Mouse (Mus musculus): ENCODE results near the gene Zbtb7b. TPM values are rescaled to one million over a fixed set of nuclear protein-coding genes. Genes with fewer than 3 reads are reported as not detected.

Gene Zbtb7b
- polyA plus RNA-seq, 1 experiment from 2014 or later: 1.9 TPM

DNA sequence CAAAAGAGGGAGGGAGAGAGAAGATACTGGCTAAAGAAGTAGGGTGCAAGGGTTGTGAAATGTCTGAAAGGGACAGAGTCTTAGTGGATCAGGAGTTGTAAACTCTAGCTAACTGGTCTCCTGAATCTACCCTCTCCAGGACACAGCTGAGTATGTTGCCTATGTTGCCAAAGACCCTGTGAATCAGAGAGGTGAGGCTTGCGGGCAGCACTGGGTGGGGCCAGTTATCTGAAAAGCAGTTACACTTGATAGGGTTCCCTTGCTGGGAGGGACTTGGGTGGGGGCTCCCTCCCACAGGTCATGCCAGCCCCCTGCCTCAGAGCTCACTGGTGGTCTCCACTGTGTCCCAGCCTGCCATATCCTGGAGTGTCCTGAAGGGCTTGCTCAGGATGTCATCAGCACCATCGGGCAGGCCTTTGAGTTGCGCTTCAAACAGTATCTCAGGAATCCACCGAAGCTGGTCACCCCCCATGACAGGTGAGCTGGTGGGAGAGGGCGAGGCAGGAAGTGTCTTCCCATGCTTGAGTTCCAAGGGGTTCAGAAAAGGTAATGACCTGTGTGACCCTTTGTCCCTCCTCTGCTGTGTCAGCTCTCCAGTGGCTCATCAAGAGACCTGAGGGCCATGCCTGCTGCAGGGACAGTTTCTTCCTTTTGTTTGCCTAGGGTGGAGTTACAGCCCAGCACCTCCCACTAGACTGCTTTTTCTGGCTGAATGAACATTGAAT is 30.0 kb upstream of the Zbtb7b start:
- Histone ChIP-seq H3K4me3 (no peak overlapping the region), H3K27ac (no peak overlapping the region), H3K36me3 (peaks cover 59% of the 10 kb centered on the region), H3K27me3 (ENCODE audit: insufficient read depth, poor library complexity, severe bottlenecking) (no peaks in the 10 kb centered on the region), H3K9me3 (no peaks in the 10 kb centered on the region), H3K4me1 (peaks cover 52% of the 10 kb centered on the region)
- DNase-seq (ENCODE audit: low spot score): no peak
- WGBS: 83% methylated on average over 5 of the region's 5 CpGs

DNA sequence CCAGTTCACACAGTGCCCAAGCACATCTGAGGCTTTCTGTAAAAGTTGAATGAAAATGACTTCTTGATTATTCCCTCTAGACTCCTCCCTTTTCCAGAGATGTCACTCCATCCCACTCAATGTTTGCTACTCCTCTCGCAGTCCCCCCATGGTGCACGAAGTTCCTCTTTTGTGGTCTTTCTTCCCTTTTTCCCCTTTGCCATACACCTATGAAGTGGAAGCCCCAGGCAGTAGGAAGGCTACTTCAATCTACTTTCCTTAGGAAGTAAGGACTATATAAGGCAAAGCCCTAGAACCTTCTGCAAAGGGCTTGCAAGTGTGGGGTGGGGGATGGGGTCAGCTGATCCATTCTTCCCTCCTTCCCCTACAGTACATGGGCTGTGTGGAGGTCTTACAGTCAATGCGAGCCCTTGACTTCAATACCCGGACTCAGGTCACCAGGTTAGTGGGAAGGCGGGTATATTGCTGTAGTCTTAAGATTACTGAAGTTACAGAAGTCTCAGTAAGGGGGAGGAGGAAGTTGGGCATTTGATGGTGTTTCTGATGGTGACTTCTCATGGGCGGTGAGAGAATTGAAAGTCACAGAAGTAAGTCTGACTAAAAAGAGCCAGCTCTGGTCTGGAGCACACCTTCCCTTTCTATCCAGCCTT is 28.1 kb upstream of the Zbtb7b start:
- Histone ChIP-seq H3K27me3 (ENCODE audit: insufficient read depth, poor library complexity, severe bottlenecking) (no peaks in the 10 kb centered on the region), H3K36me3 (peaks cover 47% of the 10 kb centered on the region), H3K27ac (peak overlapping the region; percentile 87; the same call in 1 of the 2 replicates), H3K9me3 (no peaks in the 10 kb centered on the region), H3K4me1 (peaks cover 55% of the 10 kb centered on the region), H3K4me3 (peak overlapping the region; percentile 64)
- DNase-seq (ENCODE audit: low spot score): no peak
- WGBS: 66% methylated on average over 6 of the region's 6 CpGs

DNA sequence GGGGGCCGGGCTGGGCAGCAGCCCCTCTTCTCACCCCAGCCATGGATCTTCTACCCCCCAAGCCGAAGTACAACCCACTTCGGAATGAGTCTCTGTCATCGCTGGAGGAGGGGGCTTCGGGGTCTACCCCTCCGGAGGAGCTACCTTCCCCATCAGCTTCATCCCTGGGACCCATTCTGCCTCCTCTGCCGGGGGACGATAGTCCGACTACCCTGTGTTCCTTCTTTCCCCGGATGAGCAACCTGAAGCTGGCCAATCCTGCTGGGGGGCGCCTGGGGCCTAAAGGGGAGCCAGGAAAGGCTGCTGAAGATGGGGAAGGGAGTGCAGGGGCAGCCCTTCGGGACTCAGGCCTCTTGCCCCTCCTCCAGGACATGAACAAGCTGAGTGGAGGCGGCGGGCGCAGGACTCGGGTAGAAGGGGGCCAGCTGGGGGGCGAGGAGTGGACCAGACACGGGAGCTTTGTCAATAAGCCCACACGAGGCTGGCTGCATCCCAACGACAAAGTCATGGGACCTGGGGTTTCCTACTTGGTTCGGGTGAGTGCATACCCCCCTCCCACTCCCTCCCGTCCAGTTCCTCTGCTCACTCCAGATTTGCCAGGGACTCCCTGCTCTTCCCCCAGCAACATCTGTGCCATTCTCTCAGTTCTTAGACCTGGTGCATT is 27.4 kb upstream of the Zbtb7b start:
- Histone ChIP-seq H3K4me3 (peak overlapping the region; percentile 64), H3K27me3 (ENCODE audit: insufficient read depth, poor library complexity, severe bottlenecking) (no peaks in the 10 kb centered on the region), H3K4me1 (peaks cover 55% of the 10 kb centered on the region), H3K9me3 (no peaks in the 10 kb centered on the region), H3K27ac (peak overlapping the region; percentile 87), H3K36me3 (peaks cover 39% of the 10 kb centered on the region)
- DNase-seq (ENCODE audit: low spot score): no peak
- 3% methylated on average over 21 of the region's 22 CpGs for WGBS

DNA sequence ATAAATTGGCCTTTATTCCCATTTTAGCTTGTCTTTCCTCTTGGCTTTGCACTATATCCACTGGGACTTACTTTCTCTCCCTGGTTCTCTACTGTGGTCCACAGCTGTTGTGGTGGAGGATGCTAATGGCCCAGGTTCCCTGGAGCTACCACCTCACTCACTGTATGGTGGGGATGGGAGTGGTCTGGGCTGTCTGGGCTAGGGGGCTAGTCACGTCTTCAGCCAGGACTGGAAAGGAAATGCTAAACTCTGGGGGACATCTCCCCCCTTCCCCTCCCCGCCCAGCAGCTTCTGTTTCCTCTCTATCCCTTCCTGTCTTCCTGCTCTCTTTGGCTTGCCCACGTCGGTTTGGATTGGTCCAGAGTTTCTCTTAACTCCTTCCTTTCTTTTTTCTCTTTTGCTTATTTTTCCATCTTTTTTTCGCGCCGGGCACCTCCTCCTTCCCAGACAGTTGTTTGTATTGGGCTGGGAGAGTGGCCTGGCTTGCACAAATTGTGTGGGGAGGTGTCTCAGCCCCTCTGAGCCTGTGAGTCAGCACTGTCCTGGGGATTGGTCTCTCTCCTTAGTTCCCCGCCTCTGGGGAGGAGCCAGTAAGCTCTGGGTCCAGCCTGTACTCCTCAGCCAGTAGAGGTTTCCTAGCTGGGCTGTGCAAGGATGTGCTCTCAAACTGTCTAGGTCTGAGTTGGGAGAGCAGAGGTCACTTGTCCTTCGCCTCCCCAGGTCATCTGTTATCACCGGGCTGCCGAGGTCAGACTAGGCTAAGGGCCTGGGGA is 26.6 kb upstream of the Zbtb7b start:
- peak overlapping the region; percentile 87 for H3K27ac ChIP-seq
- H3K4me1 ChIP-seq: peaks cover 61% of the 10 kb centered on the region
- WGBS: 2% methylated on average over 11 of the region's 11 CpGs
- H3K4me3 ChIP-seq: peak overlapping the region; percentile 64
- no peaks in the 10 kb centered on the region for H3K9me3 ChIP-seq
- peaks cover 35% of the 10 kb centered on the region for H3K36me3 ChIP-seq
- no peaks in the 10 kb centered on the region for H3K27me3 ChIP-seq (ENCODE audit: insufficient read depth, poor library complexity, severe bottlenecking)
- DNase-seq (ENCODE audit: low spot score): peak; percentile 95

DNA sequence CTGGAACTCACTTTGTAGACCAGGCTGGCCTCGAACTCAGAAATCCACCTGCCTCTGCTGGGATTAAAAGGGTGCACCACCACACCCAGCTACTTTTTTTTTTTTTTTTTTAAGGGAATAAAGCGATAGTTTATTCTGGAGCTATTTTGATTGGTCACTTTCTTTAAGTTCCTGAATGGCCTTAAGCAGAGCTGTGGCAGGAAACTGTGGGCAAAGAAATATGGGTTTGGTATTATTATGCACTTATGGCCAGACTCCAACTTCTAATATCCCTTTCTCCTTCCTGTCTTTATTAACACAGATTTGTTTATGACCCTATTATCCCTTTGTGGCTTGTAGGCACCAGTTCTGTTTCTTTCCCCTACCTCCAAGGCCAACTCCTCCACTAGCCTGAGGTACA is 25.8 kb upstream of the Zbtb7b start:
- peak overlapping the region; percentile 64 for H3K4me3 ChIP-seq
- H3K27me3 ChIP-seq (ENCODE audit: insufficient read depth, poor library complexity, severe bottlenecking): no peaks in the 10 kb centered on the region
- peaks cover 37% of the 10 kb centered on the region for H3K36me3 ChIP-seq
- H3K9me3 ChIP-seq: no peaks in the 10 kb centered on the region
- 50% methylated on average over 2 of the region's 2 CpGs for WGBS
- no peak for DNase-seq (ENCODE audit: low spot score)
- H3K27ac ChIP-seq: peak overlapping the region; percentile 87
- H3K4me1 ChIP-seq: peaks cover 61% of the 10 kb centered on the region

DNA sequence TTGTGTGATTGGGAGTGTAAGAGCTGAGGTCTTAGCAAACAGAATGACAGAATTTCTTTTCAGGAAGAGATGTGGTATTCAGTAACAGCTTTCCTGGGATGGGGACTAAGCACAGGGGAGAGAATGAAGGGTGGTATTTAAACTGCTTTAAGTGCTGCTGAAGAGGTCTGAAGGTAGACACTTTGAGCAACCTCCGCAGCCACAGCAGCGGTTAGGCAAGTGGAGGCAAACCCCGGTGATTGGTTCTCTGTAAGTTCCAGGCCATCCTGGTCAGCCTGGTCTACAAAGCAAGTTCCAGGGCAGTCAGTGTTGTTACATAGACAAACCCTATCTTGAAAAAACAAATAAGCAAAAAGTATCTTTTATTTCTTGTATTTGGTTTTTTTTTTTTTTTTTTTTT is 25.4 kb upstream of the Zbtb7b start:
- H3K27ac ChIP-seq: peak overlapping the region; percentile 92
- H3K27me3 ChIP-seq (ENCODE audit: insufficient read depth, poor library complexity, severe bottlenecking): no peaks in the 10 kb centered on the region
- peak overlapping the region; percentile 67 for H3K4me3 ChIP-seq
- peaks cover 37% of the 10 kb centered on the region for H3K36me3 ChIP-seq
- no peaks in the 10 kb centered on the region for H3K9me3 ChIP-seq
- DNase-seq (ENCODE audit: low spot score): no peak
- peaks cover 61% of the 10 kb centered on the region for H3K4me1 ChIP-seq
- 11% methylated on average over 3 of the region's 3 CpGs for WGBS

DNA sequence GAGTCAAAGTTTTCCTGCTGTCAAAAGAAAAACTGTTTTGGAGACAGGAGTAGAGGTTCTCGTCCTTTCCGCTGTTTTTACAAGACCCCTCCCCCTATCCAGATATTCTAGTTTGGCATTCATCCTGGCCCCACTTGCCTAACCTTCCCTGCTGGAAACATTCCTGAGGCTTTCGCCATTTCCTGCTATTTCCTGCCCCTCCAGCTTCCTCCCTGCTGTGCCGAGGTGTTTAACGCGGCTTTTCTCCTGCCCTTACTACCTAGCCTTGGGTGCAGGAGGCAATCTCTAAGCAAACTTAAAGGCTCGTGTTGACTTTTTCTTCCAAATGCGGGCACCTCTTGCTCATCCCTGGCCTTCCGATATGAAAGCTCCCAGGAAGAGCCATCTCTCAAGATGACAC is 25.0 kb upstream of the Zbtb7b start:
- peak overlapping the region; percentile 92 for H3K27ac ChIP-seq
- DNase-seq (ENCODE audit: low spot score): peak; percentile 85
- WGBS: under 1% methylated on average over 9 of the region's 9 CpGs
- no peaks in the 10 kb centered on the region for H3K9me3 ChIP-seq
- peaks cover 57% of the 10 kb centered on the region for H3K4me1 ChIP-seq
- H3K36me3 ChIP-seq: peaks cover 37% of the 10 kb centered on the region
- peak overlapping the region; percentile 67 for H3K4me3 ChIP-seq
- no peaks in the 10 kb centered on the region for H3K27me3 ChIP-seq (ENCODE audit: insufficient read depth, poor library complexity, severe bottlenecking)

DNA sequence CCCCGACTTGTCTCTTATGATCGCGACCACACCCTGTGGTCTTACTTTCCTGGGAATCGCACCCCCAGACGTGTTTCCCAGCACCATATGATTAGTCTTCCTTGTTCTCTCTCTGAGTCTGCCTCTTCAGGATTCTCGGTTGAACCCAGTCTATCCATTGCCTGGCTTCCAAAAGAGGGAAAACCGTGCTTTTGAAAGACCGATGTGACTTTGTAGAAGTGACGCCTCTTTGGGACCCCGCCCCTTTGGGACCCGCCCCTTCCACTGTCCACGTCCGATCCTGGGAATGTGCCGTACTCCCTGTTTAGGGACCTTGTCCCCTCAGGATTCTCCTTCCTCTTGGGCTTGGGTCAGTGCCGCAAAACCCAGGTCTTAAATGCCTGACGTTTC is 24.3 kb upstream of the Zbtb7b start:
- Histone ChIP-seq H3K9me3 (no peaks in the 10 kb centered on the region), H3K4me3 (peak overlapping the region; percentile 67), H3K4me1 (peaks cover 50% of the 10 kb centered on the region), H3K36me3 (peaks cover 37% of the 10 kb centered on the region), H3K27me3 (ENCODE audit: insufficient read depth, poor library complexity, severe bottlenecking) (no peaks in the 10 kb centered on the region), H3K27ac (peak overlapping the region; percentile 92)
- peak; percentile 92 for DNase-seq (ENCODE audit: low spot score)
- under 1% methylated on average over 16 of the region's 16 CpGs for WGBS

DNA sequence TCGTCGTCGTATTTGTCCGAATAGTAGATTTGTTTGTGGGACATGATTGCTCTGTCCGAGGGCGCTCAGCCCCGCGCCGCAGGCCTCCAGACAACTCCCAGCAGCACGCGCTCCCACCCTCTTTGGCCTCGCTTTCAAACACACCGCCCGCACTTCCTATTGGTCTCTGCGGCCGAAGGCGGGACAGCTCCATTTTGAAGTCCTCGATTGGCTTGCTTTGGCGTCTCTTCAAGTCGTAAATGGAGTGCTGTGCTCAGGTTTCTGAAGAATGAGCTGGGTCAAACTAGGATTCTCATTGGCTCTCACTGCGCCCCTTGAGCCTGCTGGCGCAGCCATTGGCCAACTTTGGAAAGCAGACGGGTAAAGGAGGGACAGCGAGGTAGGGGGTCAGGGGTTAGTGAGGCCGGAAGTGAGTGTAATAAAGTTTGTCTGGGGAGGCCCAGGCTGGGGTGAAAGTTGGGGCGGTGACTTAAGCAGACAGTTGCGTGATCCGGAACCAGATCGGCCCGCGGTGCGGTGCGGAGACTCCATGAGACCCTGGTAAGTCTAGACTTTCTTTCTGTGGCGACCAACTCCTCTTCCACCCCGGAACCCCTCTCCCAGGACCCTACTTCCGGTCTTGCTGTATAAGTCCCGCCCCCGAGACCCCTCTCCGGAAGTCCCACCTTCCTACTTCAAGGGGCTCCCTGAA is 23.7 kb upstream of the Zbtb7b start, which contains the start of the genes Cks1b and Shc1:
Cks1b (minus strand) TSS at position 214 of the 691 bp plus-strand sequence.
Shc1 (plus strand) TSS at position 274 of the 691 bp plus-strand sequence.
- Histone ChIP-seq H3K36me3 (peaks cover 35% of the 10 kb centered on the region), H3K9me3 (no peaks in the 10 kb centered on the region), H3K4me1 (peaks cover 45% of the 10 kb centered on the region), H3K4me3 (peak within 1 kb of the TSS; percentile 67), H3K27ac (peak within 1 kb of the TSS; percentile 92), H3K27me3 (ENCODE audit: insufficient read depth, poor library complexity, severe bottlenecking) (no peaks in the 10 kb centered on the region)
- peak; percentile 100 for DNase-seq (ENCODE audit: low spot score)
- WGBS: 0% methylated on average over 39 of the region's 39 CpGs

DNA sequence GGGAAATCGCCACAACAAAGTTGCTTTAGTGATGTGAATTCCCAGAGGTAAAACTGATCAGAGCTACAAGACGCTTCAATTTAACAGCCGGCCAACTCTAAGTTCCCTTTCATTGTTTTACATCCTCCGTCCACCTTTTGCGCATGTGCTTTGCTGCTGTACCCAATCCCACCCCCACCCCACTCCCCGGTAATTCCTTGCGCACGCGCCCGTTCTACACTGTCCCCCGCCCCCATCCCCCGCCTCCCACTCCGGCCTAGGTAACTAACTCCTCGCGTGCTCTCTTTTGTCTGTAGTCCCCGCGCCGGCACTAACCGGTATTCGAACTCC is 23.2 kb upstream of the Zbtb7b start:
- WGBS: under 1% methylated on average over 20 of the region's 20 CpGs
- Histone ChIP-seq H3K4me3 (peak overlapping the region; percentile 67), H3K27ac (peak overlapping the region; percentile 92), H3K4me1 (peaks cover 40% of the 10 kb centered on the region), H3K27me3 (ENCODE audit: insufficient read depth, poor library complexity, severe bottlenecking) (no peaks in the 10 kb centered on the region), H3K36me3 (peaks cover 35% of the 10 kb centered on the region), H3K9me3 (no peaks in the 10 kb centered on the region)
- no peak for DNase-seq (ENCODE audit: low spot score)

DNA sequence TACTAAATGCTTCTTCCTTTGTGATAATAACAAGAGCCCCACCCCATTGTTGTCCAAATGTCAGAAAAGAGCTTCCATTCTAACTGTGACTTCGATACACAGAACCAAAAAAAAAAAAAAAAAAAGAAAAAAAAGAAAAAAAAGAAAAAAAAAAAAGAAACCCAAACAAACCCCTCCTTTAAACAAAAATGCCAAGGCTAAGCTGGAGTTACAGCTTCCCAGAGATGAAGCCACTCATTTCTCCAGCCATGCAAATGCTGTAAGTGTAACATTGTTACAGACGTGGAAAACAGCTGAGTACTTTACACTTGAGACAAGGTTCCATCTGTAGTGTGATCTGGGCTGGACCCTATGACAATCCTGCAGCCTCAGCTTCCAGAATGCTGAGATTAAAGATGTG is 22.6 kb upstream of the Zbtb7b start:
- Histone ChIP-seq H3K4me3 (peak overlapping the region; percentile 67), H3K36me3 (peaks cover 36% of the 10 kb centered on the region), H3K4me1 (peaks cover 33% of the 10 kb centered on the region), H3K27ac (peak overlapping the region; percentile 92), H3K27me3 (ENCODE audit: insufficient read depth, poor library complexity, severe bottlenecking) (no peaks in the 10 kb centered on the region), H3K9me3 (no peaks in the 10 kb centered on the region)
- 36% methylated on average over 2 of the region's 2 CpGs for WGBS
- DNase-seq (ENCODE audit: low spot score): no peak

DNA sequence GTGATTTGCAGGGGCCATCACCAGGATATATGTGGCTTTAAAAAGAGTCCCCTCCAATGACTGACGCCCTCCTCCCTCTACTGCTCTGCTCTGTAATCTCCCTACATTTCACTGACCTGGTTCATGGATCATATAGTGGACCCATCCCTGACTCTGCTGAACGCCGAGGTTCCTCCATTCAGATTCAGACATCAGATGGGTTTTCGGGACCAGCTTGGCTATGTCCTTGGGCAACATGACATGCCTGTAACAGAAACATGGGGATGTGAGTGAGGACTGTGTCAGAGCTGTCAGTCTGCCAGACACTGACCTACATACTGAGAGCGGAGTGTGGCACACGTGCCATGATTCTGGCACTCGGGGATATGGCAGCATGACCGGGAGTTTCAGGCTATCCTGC is 21.6 kb upstream of the Zbtb7b start:
- WGBS: 96% methylated on average over 8 of the region's 8 CpGs

More for the DNA sequence above, 21.6 kb upstream of the Zbtb7b start:
- no peak for DNase-seq (ENCODE audit: low spot score)
- Histone ChIP-seq H3K27ac (no peak overlapping the region), H3K27me3 (ENCODE audit: insufficient read depth, poor library complexity, severe bottlenecking) (no peaks in the 10 kb centered on the region), H3K4me1 (peaks cover 24% of the 10 kb centered on the region), H3K9me3 (no peaks in the 10 kb centered on the region), H3K4me3 (peak overlapping the region; percentile 67; the same call in 1 of the 2 replicates), H3K36me3 (peaks cover 36% of the 10 kb centered on the region)
